Mouse (Mus musculus) spleen, postnatal 0 days (tissue): Measurements from ENCODE around the gene Mup6. TPM values are rescaled to one million over a fixed set of nuclear protein-coding genes. Genes with fewer than 3 reads are reported as not detected.

Experiments
- polyA plus RNA-seq: library from polyadenylated mRNA; unstranded; fragments of >200 nt; fragmentation: Nextera tagmentation; extraction: Ambion mirVana; gene quantifications from 2 replicates; pipeline ENCODE4 v1.2.1, GENCODE M21; 2015

Mup6 gene
- not detected in 2 replicates for polyA plus RNA-seq

GRCm38 (mm10) chr4:59963405-59964344 is at the start of gene Mup6:
TSS of gene Mup6 (plus strand) at chr4:59964294.

GRCm38 (mm10) chr4:59914608-59915403 is 49.3 kb upstream of the Mup6 start, which contains the start of gene Slc46a2:
TSS of gene Slc46a2 (minus strand) at chr4:59915056.

GRCm38 (mm10) chr4:59960610-59961009 is 3.5 kb upstream of the Mup6 start, which contains the start of gene Mup4:
TSS of gene Mup4 (minus strand) at chr4:59960710.

Other genes with a start within 250 kb of the Mup6 start
- gene Inip, start 162.7 kb upstream of the Mup6 start, polyA plus RNA-seq: 30.1 and 30.6 TPM in 2 replicates
- gene Snx30, start 158.5 kb upstream of the Mup6 start, polyA plus RNA-seq: 5.3 and 6.2 TPM in 2 replicates
- gene Slc46a2, start 49.2 kb upstream of the Mup6 start, polyA plus RNA-seq: 0.11 TPM in 1 of 2 replicates, not detected in the other
- not detected in 2 replicates for gene Mup4, start 3.6 kb upstream of the Mup6 start, polyA plus RNA-seq
- gene Mup7, start 106.2 kb downstream of the Mup6 start, polyA plus RNA-seq: not detected in 2 replicates
- gene Mup2, start 190.0 kb downstream of the Mup6 start, polyA plus RNA-seq: not detected in 2 replicates